Comparison of ENCODE assay signal across 8 mouse cellular contexts in the genomic region with DNA sequence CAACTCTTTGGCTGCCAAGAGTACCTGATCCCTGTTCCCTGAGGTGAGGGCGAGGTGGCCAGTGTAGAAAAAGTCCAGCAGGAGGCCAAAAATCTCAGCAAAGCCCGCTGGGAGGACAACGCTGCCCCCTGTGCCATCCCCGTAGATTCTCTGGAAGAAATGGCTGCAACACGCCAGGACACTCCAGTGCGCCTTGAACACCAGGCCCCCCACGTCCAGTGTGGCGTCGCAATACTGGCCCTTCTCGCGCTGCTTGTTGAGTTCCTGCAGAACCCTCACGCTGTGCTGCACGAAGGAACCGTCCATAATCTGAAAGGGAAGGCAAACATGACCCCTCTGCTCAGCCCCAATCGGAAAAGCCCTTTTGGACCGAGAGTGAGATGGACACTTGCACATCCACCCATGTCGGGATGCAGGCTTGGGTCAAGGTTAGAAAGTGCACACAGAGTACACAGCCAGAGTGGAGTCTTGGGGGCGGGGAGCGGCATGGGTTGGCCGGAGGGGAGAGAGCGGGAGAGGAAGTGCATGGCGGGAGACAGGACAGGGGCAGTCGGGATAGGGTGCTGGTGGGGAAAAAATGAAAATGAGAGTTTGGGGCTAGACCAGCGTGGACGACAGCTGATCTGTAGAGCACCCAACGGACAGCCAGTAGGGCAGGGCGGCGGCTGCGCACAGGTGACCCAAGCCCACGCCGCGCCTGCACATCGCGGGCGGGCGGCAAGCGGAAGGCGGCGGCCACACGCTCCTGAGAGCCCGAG. TPM values are rescaled to one million over a fixed set of nuclear protein-coding genes. Genes with fewer than 3 reads are reported as not detected.
DNase-seq lines count a peak whose midpoint lies in the region; ATAC-seq and TF ChIP-seq lines count a peak whose summit lies in the region.

No protein-coding gene starts in this region.

- H3K27ac ChIP-seq in cerebellum, adult 2 months (ENCODE audit: insufficient read depth, low read length): peak overlapping the region; percentile 55
- H3K27ac ChIP-seq in hindbrain, embryonic 14.5 days: no peak overlapping the region; the same call in 1 of the 2 replicates
- no peak overlapping the region for H3K27ac ChIP-seq in olfactory bulb, adult 2 months (ENCODE audit: insufficient read depth, low read depth, low read length)

- H3K9me3 ChIP-seq in hindbrain, embryonic 14.5 days (ENCODE audit: control insufficient read depth, low read length): no peaks in the 10 kb centered on the region

- peak in 1 of 2 experiments; percentile 27 for DNase-seq in cerebellum, adult 2 months
- DNase-seq in cerebellum, adult 8-10 months: no peak
- DNase-seq in 3T3-L1 (ENCODE audit: low read depth, low spot score): peak; percentile 51
- peak; percentile 39 for DNase-seq in embryo, embryonic 11 days
- DNase-seq in hindbrain, embryonic 14.5 days (ENCODE audit: low spot score): no peak
- DNase-seq in lung, adult 18-20 months: peak; percentile 35 to 51
- no peak for DNase-seq in layer of hippocampus, adult 9-10 months (ENCODE audit: low spot score)

- peak overlapping the region; percentile 95 for H3K4me2 ChIP-seq in hindbrain, embryonic 14.5 days (replicated peaks)

- no peak for TF ChIP-seq POLR2A in cerebellum, adult 2 months (IDR thresholded peaks at IDR 0.05; ENCODE audit: borderline replicate concordance, insufficient read depth, low read length)
- TF ChIP-seq POLR2A in olfactory bulb, adult 2 months (IDR thresholded peaks at IDR 0.05; ENCODE audit: insufficient read depth, low read depth, low read length): no peak

- H3K36me3 ChIP-seq in hindbrain, embryonic 14.5 days (replicated peaks; ENCODE audit: control insufficient read depth, insufficient read depth): peaks cover 23% of the 10 kb centered on the region

- no peaks in the 10 kb centered on the region for H3K27me3 ChIP-seq in cerebellum, adult 2 months (ENCODE audit: control insufficient read depth, insufficient read depth, low read length)
- no peaks in the 10 kb centered on the region for H3K27me3 ChIP-seq in hindbrain, embryonic 14.5 days (ENCODE audit: control insufficient read depth, insufficient read depth, low read length)

- peak overlapping the region; percentile 83 for H3K4me3 ChIP-seq in cerebellum, adult 2 months (replicated peaks; ENCODE audit: insufficient read depth, low read depth, low read length)
- peak overlapping the region; percentile 77 for H3K4me3 ChIP-seq in hindbrain, embryonic 14.5 days (replicated peaks; ENCODE audit: low read length)
- peak overlapping the region; percentile 70 for H3K4me3 ChIP-seq in olfactory bulb, adult 2 months (ENCODE audit: insufficient read depth, low read depth, low read length)

- peaks cover 30% of the 10 kb centered on the region for H3K4me1 ChIP-seq in cerebellum, adult 2 months (ENCODE audit: control insufficient read depth, insufficient read depth, low read length)
- H3K4me1 ChIP-seq in hindbrain, embryonic 14.5 days (replicated peaks; ENCODE audit: control insufficient read depth, insufficient read depth, low read length): peaks cover 39% of the 10 kb centered on the region
- H3K4me1 ChIP-seq in olfactory bulb, adult 2 months (ENCODE audit: control insufficient read depth, insufficient read depth, low read length): peaks cover 39% of the 10 kb centered on the region

- no peak for TF ChIP-seq CTCF in cerebellum, adult 2 months (IDR thresholded peaks at IDR 0.05; ENCODE audit: borderline replicate concordance, insufficient read depth, low read depth, low read length)
- TF ChIP-seq CTCF in olfactory bulb, adult 2 months (IDR thresholded peaks at IDR 0.05; ENCODE audit: insufficient read depth, low read depth, low read length): no peak

- WGBS in cerebellum, adult 2 months: 2% methylated on average over 41 of the region's 41 CpGs
- WGBS in hindbrain, embryonic 14.5 days: 3% methylated on average over 33 of the region's 41 CpGs
- 2% methylated on average over 41 of the region's 41 CpGs for WGBS in olfactory bulb, adult 2 months

- peak overlapping the region; percentile 71 for H3K9ac ChIP-seq in hindbrain, embryonic 14.5 days

- peak; percentile 50; the same call in 1 of the 2 replicates for ATAC-seq in hindbrain, embryonic 14.5 days (ENCODE audit: low FRiP score)

RNA-seq across cellular contexts. Expression of gene Zbtb48, which starts 0.5 kb away (rescaled TPM):
- 20.1 and 24.3 TPM in 2 replicates for polyA plus RNA-seq in cerebellum, adult 2 months (2012; rRNA removed)
- 19.1 and 20.7 TPM in 2 replicates for polyA plus RNA-seq in hindbrain, embryonic 14.5 days (2014; fragmentation: Nextera tagmentation; extraction: Ambion mirVana)
- not detected in 2 replicates for polyA plus RNA-seq in olfactory bulb, adult 2 months (2012; ENCODE audit: insufficient read depth, insufficient read length, low replicate concordance, missing spikeins)

RNA-seq across cellular contexts. Expression of gene Tas1r1, which starts 11.4 kb away (rescaled TPM):
- 0.10 and 0.27 TPM in 2 replicates for polyA plus RNA-seq in cerebellum, adult 2 months (2012; rRNA removed)
- polyA plus RNA-seq in hindbrain, embryonic 14.5 days (2014; fragmentation: Nextera tagmentation; extraction: Ambion mirVana): 0.90 and 1.0 TPM in 2 replicates
- polyA plus RNA-seq in olfactory bulb, adult 2 months (2012; ENCODE audit: insufficient read depth, insufficient read length, low replicate concordance, missing spikeins): not detected in 2 replicates

RNA-seq across cellular contexts. Expression of gene Nol9, which starts 12.2 kb away (rescaled TPM):
- 15.1 and 16.5 TPM in 2 replicates for polyA plus RNA-seq in cerebellum, adult 2 months (2012; rRNA removed)
- 24.4 and 26.1 TPM in 2 replicates for polyA plus RNA-seq in hindbrain, embryonic 14.5 days (2014; fragmentation: Nextera tagmentation; extraction: Ambion mirVana)
- polyA plus RNA-seq in olfactory bulb, adult 2 months (2012; ENCODE audit: insufficient read depth, insufficient read length, low replicate concordance, missing spikeins): not detected in 2 replicates

RNA-seq across cellular contexts. Expression of gene Klhl21, which starts 18.3 kb away (rescaled TPM):
- 14.5 and 14.7 TPM in 2 replicates for polyA plus RNA-seq in cerebellum, adult 2 months (2012; rRNA removed)
- 2.5 and 3.2 TPM in 2 replicates for polyA plus RNA-seq in hindbrain, embryonic 14.5 days (2014; fragmentation: Nextera tagmentation; extraction: Ambion mirVana)
- not detected in 2 replicates for polyA plus RNA-seq in olfactory bulb, adult 2 months (2012; ENCODE audit: insufficient read depth, insufficient read length, low replicate concordance, missing spikeins)

RNA-seq across cellular contexts. Expression of gene Phf13, which starts 30.9 kb away (rescaled TPM):
- polyA plus RNA-seq in cerebellum, adult 2 months (2012; rRNA removed): 7.3 and 8.3 TPM in 2 replicates
- 20.6 and 26.4 TPM in 2 replicates for polyA plus RNA-seq in hindbrain, embryonic 14.5 days (2014; fragmentation: Nextera tagmentation; extraction: Ambion mirVana)
- polyA plus RNA-seq in olfactory bulb, adult 2 months (2012; ENCODE audit: insufficient read depth, insufficient read length, low replicate concordance, missing spikeins): not detected in 2 replicates

Comparison
In these comparisons a context has a peak if more than half of its experiments do, and no peak if none do; other contexts are left out.
1. DNase-seq: peak in 3T3-L1 (single experiment), embryo, embryonic 11 days (single experiment) and lung, adult 18-20 months (2 of 2); none in cerebellum, adult 8-10 months (single experiment), hindbrain, embryonic 14.5 days (single experiment) and layer of hippocampus, adult 9-10 months (single experiment).
2. RNA of gene Zbtb48, which starts 0.5 kb away (polyA plus RNA-seq): 20.1 to 24.3 TPM in cerebellum, adult 2 months and 19.1 to 20.7 TPM in hindbrain, embryonic 14.5 days; not detected in olfactory bulb, adult 2 months; every median in the first group is over 10 times any median in the second.
3. Peak in every context shown above with its lines, with median percentiles within 50 percentile points of each other: H3K4me3 ChIP-seq.